Mouse (Mus musculus): ENCODE results near the gene Rcn3. TPM values are rescaled to one million over a fixed set of nuclear protein-coding genes. Genes with fewer than 3 reads are reported as not detected.

The Rcn3 gene
- polyA plus RNA-seq, 1 experiment: 10.4 TPM

GRCm38 (mm10) chr7:45069671-45070070 lies 22.4 kb downstream of the Rcn3 start:
- Histone ChIP-seq H3K4me1 (ENCODE audit: control insufficient read depth, insufficient read depth, low read length) (no peaks in the 10 kb centered on the region; the same call in 1 of the 2 replicates), H3K36me3 (ENCODE audit: control insufficient read depth, insufficient read depth, low read length) (no peaks in the 10 kb centered on the region), H3K27me3 (ENCODE audit: control insufficient read depth, insufficient read depth, low read length) (no peaks in the 10 kb centered on the region), H3K4me3 (ENCODE audit: control insufficient read depth, low read depth, low read length) (no peak overlapping the region), H3K27ac (ENCODE audit: control insufficient read depth, insufficient read depth, low read depth, low read length) (no peak overlapping the region)
- TF ChIP-seq POLR2A (IDR thresholded peaks at IDR 0.05; ENCODE audit: control insufficient read depth, low read depth, low read length) (no peak), CTCF (IDR thresholded peaks at IDR 0.05; ENCODE audit: control insufficient read depth, insufficient read depth, insufficient replicate concordance, low read depth, low read length) (no peak)

- Histone ChIP-seq H3K4me3 (ENCODE audit: control insufficient read depth, low read depth, low read length) (no peak overlapping the region), H3K4me1 (ENCODE audit: control insufficient read depth, insufficient read depth, low read length) (no peaks in the 10 kb centered on the region), H3K27me3 (ENCODE audit: control insufficient read depth, insufficient read depth, low read length) (no peaks in the 10 kb centered on the region), H3K36me3 (ENCODE audit: control insufficient read depth, insufficient read depth, low read length) (no peaks in the 10 kb centered on the region), H3K27ac (ENCODE audit: control insufficient read depth, insufficient read depth, low read depth, low read length) (no peak overlapping the region)
- TF ChIP-seq CTCF (IDR thresholded peaks at IDR 0.05; ENCODE audit: control insufficient read depth, insufficient read depth, insufficient replicate concordance, low read depth, low read length): peak; percentile 59; the same call in 1 of the 2 replicates
- TF ChIP-seq POLR2A (IDR thresholded peaks at IDR 0.05; ENCODE audit: control insufficient read depth, low read depth, low read length): no peak
Observed at GRCm38 (mm10) chr7:45068000-45068318, 24.1 kb downstream of the Rcn3 start.

- no peak overlapping the region for H3K27ac ChIP-seq (ENCODE audit: control insufficient read depth, insufficient read depth, low read depth, low read length)
- no peaks in the 10 kb centered on the region for H3K27me3 ChIP-seq (ENCODE audit: control insufficient read depth, insufficient read depth, low read length)
- H3K36me3 ChIP-seq (ENCODE audit: control insufficient read depth, insufficient read depth, low read length): no peaks in the 10 kb centered on the region
Observed at GRCm38 (mm10) chr7:45067190-45067999, 24.6 kb downstream of the Rcn3 start.

GRCm38 (mm10) chr7:45062239-45062835 lies 29.7 kb downstream of the Rcn3 start, which contains the start of the genes Nosip and Prrg2:
Gene Nosip, plus strand, starts transcription at chr7:45062429.
Gene Prrg2, minus strand, starts transcription at chr7:45062677.
- Histone ChIP-seq H3K4me1 (ENCODE audit: control insufficient read depth, insufficient read depth, low read length) (peaks cover 15% of the 10 kb centered on the region), H3K4me3 (ENCODE audit: control insufficient read depth, low read depth, low read length) (peak within 1 kb of the TSS; percentile 99), H3K27me3 (ENCODE audit: control insufficient read depth, insufficient read depth, low read length) (no peaks in the 10 kb centered on the region), H3K27ac (ENCODE audit: control insufficient read depth, insufficient read depth, low read depth, low read length) (peak within 1 kb of the TSS; percentile 98), H3K36me3 (ENCODE audit: control insufficient read depth, insufficient read depth, low read length) (no peaks in the 10 kb centered on the region)
- no peak for TF ChIP-seq CTCF (IDR thresholded peaks at IDR 0.05; ENCODE audit: control insufficient read depth, insufficient read depth, insufficient replicate concordance, low read depth, low read length)
- TF ChIP-seq POLR2A (IDR thresholded peaks at IDR 0.05; ENCODE audit: control insufficient read depth, low read depth, low read length): peak; percentile 65

More at GRCm38 (mm10) chr7:45067190-45067999, 24.6 kb downstream of the Rcn3 start:
- no peak for TF ChIP-seq CTCF (IDR thresholded peaks at IDR 0.05; ENCODE audit: control insufficient read depth, insufficient read depth, insufficient replicate concordance, low read depth, low read length)
- TF ChIP-seq POLR2A (IDR thresholded peaks at IDR 0.05; ENCODE audit: control insufficient read depth, low read depth, low read length): no peak
- H3K4me1 ChIP-seq (ENCODE audit: control insufficient read depth, insufficient read depth, low read length): no peaks in the 10 kb centered on the region
- no peak overlapping the region for H3K4me3 ChIP-seq (ENCODE audit: control insufficient read depth, low read depth, low read length)

GRCm38 (mm10) chr7:45061532-45062075 lies 30.4 kb downstream of the Rcn3 start:
- peak overlapping the region; percentile 72 for H3K4me3 ChIP-seq (ENCODE audit: control insufficient read depth, low read depth, low read length)
- no peaks in the 10 kb centered on the region for H3K27me3 ChIP-seq (ENCODE audit: control insufficient read depth, insufficient read depth, low read length)
- H3K36me3 ChIP-seq (ENCODE audit: control insufficient read depth, insufficient read depth, low read length): no peaks in the 10 kb centered on the region
- H3K27ac ChIP-seq (ENCODE audit: control insufficient read depth, insufficient read depth, low read depth, low read length): peak overlapping the region; percentile 23
- TF ChIP-seq POLR2A (IDR thresholded peaks at IDR 0.05; ENCODE audit: control insufficient read depth, low read depth, low read length) (no peak), CTCF (IDR thresholded peaks at IDR 0.05; ENCODE audit: control insufficient read depth, insufficient read depth, insufficient replicate concordance, low read depth, low read length) (no peak)
- H3K4me1 ChIP-seq (ENCODE audit: control insufficient read depth, insufficient read depth, low read length): peaks cover 19% of the 10 kb centered on the region

- Histone ChIP-seq H3K27me3 (ENCODE audit: control insufficient read depth, insufficient read depth, low read length) (no peaks in the 10 kb centered on the region), H3K36me3 (ENCODE audit: control insufficient read depth, insufficient read depth, low read length) (no peaks in the 10 kb centered on the region), H3K27ac (ENCODE audit: control insufficient read depth, insufficient read depth, low read depth, low read length) (no peak overlapping the region), H3K4me3 (ENCODE audit: control insufficient read depth, low read depth, low read length) (peak overlapping the region; percentile 72), H3K4me1 (ENCODE audit: control insufficient read depth, insufficient read depth, low read length) (peaks cover 19% of the 10 kb centered on the region)
- TF ChIP-seq POLR2A (IDR thresholded peaks at IDR 0.05; ENCODE audit: control insufficient read depth, low read depth, low read length) (no peak), CTCF (IDR thresholded peaks at IDR 0.05; ENCODE audit: control insufficient read depth, insufficient read depth, insufficient replicate concordance, low read depth, low read length) (no peak)
Observed at GRCm38 (mm10) chr7:45060632-45061122, 31.3 kb downstream of the Rcn3 start.

All from testis, adult 2 months (tissue).